Mouse (Mus musculus) embryo, embryonic 10.5 days (tissue): ENCODE measurements around the gene Cyp2j6.
"Not testable (repeated sequence)": the region's sequence is repeated elsewhere in the genome, so short reads cannot be mapped to it uniquely, and the experiment has no call there.

Source experiments
- DNase-seq: peaks from one replicate; pipeline ENCODE4 v3.0.0-alpha.2; 2015; ENCODE audit warnings: low spot score

Cyp2j6 gene

DNA sequence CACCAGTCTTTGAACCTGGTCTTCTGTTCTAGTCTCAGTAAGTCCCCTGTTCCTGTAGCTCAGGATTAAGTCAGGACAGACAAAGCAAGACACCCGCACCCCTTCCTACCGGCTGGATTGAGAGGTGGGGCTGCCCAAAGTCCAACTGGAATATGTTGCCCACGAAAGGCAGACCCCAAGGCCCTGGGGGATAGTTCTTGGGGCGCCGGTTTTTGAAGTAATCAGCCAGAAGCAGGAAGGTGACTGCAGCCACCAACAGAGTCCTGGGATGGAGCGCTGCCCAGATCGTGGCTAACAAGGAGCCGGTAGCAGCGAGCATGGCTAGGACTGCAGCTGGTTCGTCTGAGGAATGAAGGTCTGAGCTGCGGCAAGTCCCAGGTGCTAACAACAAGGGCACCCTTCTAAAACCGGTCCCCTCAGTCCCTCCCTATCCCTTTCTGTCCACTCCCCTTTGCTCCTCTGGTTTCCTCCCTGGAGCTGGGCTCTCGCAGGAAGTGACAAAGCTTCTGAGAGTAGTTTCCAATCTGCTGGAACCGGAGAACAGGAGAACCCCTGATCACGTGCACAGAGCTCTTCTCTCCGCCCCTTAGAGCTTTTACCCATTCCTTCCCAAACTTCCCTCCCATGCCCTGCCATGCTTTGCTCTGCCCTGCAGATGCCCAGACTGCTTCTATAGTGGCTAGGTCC, at the start of gene Cyp2j6:
Gene Cyp2j6 (minus strand): TSS at position 529 of the 687 bp plus-strand sequence.
- peak; percentile 77 for DNase-seq

DNA sequence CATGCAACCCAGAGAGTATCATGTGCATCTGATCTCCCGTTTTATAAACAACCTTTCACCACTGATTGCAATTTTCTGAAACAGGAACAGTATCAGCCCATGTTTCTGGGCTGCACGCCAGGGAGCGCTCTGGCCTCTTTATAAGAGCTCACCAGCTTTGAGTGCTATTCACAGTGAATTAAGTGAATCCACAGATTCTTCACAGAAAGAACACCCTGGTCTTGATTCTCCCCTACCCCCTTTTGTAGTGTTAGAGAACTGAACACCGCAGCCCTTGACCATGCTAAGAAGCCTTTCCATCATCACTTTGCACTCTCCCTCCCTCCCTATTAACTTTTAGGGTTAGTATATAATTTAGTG, 38.3 kb upstream of the Cyp2j6 start:
- DNase-seq: no peak

DNA sequence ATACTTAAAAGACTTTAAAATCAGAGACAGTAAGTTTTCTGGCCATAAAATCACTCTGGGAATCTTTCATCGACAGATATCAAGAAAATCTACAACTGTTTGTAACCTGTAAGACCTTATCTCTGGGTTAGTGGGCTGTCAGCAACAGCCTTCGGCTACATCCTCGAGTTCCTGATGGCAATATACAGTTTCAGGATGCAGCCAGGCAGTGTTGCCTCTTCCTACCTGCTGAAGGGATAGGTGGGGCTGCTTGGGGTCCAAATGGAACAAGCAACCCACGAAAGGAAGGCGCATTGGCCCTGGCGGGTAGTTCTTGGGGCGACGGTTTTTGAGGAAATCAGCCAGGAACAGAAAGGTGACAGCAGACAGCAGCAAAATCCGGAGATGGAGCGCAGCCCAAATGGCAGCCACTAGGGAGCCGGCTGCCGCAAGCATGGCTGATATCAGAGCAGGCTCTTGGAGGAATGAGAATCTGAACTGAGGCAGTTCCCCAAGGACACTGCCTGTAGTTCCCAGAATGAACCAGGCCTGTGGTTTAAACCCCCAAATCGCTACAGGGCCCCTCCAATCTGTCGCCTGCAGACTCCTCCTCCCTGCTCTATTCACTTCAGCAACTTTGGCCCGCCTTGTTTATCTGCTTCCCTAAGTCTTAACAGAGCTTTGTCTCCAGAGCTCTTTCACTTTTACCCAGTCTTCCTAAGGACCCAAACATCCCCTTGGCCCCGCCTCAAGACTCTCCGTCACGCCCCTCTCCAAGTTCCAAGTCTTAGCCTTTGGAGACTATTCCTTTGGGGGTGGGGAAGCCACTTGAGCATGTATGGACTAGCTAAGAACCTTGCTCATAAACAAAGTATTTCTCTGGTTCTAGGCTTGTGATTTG, 37.7 kb upstream of the Cyp2j6 start, which contains the start of gene Cyp2j9:
Gene Cyp2j9 (minus strand): TSS at position 668 of the 880 bp plus-strand sequence.
- peak; percentile 69 for DNase-seq

DNA sequence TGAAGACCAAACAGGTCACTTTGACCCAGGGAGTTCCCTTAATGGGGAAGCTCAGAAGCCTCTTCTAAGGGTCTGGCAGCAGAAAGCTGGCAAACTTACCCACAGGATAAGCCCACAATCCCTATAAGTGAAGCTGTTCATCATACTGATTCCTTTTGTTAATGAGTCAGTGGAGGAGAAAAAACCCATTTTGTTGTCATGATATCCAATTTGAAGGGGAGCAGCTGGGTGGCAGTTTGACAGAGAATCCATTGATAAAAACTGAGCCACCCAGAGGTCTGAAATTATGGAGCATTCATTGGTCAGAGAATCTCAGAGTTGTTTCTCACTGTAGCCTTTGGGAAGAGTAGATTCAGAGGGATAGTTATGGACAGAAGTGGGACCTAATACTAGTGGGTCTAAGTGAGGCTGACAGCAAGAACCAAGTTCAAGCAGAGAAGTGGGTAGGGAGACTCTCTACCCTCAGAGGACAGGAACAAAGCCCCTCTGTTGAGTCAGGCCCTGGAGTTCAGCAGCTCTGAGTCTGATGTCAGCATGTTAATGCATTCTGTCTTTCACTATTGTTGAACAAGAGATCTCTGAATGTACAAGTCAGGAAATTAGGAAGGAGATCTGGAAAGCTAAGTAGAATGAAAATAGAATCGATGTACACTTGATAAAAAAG, 28.1 kb upstream of the Cyp2j6 start:
- DNase-seq: peak; percentile 5

DNA sequence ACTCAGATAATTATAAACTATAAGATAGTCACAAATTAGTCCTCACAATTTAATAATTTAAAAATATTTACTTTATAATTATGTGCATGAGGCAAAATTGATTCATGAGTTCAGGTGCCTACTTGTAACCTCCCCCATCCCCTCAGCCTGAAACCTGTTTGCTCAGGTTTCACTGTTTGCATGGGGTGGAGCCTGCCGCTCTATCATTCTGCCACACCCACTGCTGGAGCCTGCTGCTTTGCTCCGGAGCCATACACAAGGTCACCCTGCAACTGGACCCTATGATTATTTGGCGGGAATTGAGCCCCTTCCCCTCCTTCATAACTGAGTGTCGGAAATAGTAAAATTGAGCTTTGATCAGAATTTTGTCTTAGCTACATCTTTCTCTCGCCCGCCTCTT, 26.9 kb upstream of the Cyp2j6 start:
- DNase-seq: not testable (repeated sequence)

DNA sequence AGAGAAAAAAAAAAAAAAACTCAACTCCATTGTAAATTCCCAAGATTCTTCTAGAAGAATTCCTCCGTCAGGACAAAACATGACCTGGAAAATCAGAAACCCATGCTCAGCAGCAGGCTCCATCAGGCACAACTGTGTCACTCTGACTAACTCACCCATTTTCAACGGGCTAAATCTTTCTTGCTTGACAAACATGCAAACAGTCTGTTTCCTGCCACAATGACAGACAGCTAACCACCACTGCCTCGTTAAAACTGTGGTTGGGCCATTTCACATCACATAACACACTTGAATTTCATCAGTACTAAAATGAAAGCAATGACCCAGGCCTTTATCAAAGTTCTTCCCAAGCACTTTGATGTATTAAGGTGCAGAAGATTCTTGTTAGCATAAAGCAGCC, 16.0 kb upstream of the Cyp2j6 start:
- no peak for DNase-seq

DNA sequence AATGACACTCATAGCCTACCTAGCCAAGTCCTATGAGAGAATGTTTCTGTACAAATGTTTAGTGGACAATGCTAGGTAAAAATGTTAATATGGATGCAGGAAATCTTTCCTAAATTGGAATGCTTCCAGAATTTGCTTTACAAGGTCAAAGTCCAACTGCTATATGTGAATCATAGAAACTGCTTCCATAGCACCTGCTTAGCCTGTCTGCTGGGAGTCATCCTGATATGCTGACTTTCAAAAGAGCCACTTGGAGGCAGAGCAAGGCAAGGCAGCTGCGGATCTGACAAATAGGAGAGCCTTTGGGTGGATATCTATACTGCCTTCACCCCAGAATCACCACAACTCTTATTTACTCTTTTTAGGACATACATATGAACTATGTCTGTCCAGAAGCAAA, 14.5 kb upstream of the Cyp2j6 start:
- no peak for DNase-seq

DNA sequence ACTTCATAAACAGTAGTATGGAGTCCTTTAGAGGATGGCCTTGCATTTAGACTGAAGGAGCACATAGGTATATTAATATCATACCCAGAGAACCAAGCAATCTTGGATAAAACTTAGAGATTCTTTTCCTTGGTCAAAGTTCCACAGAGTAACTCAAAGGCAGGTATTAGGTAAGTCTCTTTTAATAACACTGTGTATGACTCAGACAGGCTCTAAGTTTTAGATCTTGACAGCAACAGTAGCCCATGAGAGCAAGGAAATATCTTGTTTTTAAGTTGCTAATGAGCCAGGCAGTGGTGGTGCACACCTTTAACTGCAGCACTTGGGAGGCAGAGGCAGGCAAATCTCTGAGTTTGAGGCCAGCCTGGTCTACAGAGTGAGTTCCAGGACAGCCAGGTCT, 12.3 kb upstream of the Cyp2j6 start:
- no peak for DNase-seq

DNA sequence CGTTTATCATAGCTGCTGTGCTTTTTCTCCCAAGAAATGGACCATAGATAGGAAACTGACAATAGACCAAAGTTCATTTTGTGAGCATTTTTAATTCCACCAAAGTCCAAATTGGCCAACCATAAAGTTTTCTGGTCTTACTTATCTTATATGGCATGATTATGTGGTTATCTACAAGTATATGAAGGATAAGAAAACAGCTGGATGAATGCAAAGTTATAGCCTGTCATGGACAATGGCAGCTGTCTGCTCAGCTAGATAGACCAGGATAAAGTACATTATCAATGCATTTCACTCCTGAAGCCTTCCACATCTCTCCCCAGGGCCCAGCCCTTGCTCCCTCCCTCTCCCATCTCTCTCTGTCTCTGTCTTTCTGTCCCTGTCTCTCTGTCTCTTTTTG, 7.0 kb upstream of the Cyp2j6 start:
- DNase-seq: no peak

DNA sequence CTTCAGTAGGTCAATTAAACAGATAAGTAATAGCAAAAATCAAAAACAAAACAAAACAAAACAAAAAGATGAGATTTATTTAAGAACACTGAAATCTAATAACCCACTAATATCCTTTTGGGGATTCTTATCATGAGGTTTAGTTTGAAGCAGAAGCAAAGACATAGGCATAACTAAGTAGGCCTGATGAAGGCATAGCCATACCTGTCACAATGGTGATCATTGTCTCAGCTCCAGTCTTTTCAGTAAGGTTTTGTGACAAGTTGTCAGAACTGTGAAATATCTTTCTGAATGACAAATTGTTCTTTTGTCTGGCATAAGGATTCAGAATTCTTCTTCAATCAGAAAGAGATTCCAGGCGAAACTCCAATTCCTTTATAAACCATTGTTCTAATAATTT, 6.3 kb upstream of the Cyp2j6 start:
- no peak for DNase-seq

DNA sequence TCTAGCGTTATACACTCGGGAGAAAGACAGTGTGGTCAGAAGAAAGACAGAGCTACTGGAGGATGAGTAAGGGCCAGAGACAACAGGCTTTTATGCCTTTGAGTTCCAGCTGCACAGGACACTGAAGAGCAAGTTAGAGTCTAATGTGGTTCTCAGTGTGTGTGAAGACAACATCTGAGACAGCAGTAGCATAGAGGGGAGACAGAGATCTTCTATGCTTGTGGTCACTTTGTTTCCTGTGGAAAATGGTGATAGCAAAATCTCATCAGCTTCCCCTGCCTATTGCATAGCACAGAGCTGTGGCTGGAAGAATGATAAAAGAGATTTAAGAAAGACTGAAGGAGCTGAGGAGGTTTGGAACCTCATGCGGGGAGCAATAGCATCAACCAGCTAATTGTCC, 1.8 kb downstream of the Cyp2j6 start:
- DNase-seq: no peak

DNA sequence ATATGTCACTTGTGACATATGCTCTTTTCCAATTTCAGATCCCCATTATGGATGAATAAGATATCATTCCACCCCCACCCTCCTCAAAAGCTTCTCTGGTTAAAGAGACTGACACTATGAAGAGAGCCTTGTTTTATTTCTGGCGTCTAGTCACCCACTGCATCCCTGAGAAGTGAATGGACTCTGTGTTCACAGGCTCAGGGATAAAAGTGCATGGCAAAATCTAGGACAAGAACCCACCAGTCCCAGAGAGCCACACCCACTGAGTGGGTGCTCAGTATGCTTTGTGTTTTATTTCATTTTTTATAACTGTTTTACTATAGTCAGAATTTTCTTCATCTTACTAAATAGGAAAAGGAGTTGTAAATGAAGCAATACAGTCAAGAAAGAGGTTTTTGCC, 7.5 kb downstream of the Cyp2j6 start:
- no peak for DNase-seq

DNA sequence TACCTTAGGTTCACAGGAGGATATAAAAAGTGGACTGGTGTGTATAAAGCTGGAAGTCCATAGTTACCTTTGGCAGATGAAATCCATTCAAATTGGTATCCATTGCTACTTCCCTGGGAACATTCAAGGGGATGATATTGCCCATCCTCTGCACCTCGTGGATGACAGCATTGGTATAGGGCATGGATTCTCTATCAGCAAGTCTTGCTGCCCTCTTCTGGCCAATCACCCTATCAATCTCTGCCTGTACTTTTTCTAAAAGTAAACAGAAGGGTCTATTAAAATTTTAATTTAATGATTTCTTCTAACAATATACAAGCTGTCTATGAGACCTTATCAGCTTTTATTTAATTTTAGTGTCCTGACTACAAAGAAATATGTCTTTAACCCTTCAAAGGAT, 27.7 kb downstream of the Cyp2j6 start:
- peak; percentile 6 for DNase-seq

DNA sequence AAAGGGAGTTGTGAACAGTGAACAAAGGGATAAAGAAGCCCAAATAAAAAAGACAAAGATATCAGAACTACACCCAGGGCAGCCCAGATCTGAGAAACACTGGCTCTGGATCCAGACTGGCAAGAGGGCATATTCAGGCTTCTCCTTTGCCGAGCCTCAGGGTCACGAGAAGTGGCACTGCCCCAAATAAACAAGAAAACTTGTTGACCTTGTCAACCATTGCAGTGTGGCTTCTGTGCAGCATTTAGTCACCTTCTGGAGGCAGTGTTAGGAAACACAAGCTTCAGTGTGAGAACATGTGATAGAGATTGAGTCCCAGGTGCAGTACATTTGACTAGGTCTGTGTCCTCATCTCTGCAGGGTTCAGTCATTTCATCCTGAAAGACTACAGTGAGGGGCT, 31.2 kb downstream of the Cyp2j6 start:
- DNase-seq: no peak

DNA sequence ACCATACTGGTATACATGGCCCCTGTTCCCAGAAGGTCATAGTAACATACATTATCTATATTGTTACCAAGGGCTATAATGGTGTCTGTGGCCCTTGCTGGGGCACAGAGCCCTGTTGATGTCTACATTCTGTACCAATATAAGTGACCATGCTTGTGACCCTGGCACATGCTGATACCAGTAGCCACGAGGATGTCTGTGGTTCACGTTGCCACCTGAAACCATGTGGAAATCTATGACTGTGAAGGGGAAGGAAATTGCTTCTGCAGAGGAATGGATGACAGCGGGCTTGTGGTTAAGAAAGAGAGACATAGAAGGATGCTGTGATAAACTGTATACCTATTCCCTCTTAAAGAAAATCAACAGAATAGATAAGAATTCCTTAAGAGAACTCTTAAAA, 43.4 kb downstream of the Cyp2j6 start:
- no peak for DNase-seq

DNA sequence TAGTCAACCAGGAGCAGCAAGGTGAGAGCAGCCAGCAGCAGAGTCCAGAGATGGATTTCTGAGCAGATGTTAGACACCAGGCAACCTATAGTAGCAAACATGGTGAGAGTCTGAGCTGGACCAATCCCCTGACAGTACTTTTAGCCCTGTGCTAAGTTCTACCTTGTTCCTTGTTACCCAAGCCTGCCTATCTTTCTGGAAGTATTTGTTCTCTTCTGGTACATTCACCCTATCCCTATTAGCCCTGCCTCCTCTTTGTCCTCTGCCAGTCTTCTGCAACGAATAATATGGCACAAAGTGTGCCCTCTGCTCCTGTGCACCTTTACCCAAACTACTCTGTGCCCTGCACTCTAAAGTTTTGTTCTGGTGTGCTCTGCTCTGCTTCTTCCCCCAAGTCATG, 46.2 kb downstream of the Cyp2j6 start, which contains the start of gene Cyp2j8:
Gene Cyp2j8 (minus strand): TSS at position 101 of the 400 bp plus-strand sequence.
- no peak for DNase-seq
